Mouse (Mus musculus) lung, postnatal 0 days (tissue): ENCODE measurements around the gene Rmdn2.

Experiments used
- CTCF ChIP-seq: IDR thresholded peaks from 2 replicates; pipeline ENCODE4 v1.5.1; 2016; ENCODE audit warnings: antibody characterized with exemption, mild to moderate bottlenecking
- EP300 ChIP-seq: IDR thresholded peaks from 2 replicates; pipeline ENCODE4 v1.6.1; 2016; ENCODE audit warnings: antibody characterized with exemption, mild to moderate bottlenecking, control low read depth

DNA sequence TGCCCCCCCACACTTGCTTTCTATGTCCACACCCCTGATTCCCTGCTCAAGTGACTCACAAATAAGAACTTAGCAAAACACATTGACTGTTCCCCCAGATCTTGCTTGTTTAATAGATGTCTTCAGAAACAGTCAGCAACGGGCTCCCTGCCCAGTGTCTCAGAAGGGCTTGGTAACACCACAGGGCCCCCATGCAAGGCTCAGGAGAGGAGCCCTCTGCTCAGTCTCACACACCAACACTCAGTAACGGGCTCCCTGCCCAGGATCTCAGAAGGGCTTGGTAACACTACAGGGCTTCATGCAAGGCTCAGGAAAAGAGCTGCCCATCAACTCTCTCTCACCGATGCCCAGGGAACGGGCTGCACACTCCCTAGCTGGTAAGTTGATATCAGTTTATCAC is 83.4 kb downstream of the Rmdn2 start:
- TF ChIP-seq EP300 (no peak), CTCF (no peak)
